Mouse (Mus musculus) retina, postnatal 1 day (tissue): ENCODE measurements around the gene Sorbs1.
A peak's percentile ranks its signal among the peaks of the same experiment; 100 is the strongest.

Experiments used
- DNase-seq: peaks from one replicate; pipeline ENCODE4 v3.0.0-alpha.2; 2012

Gene Sorbs1

GRCm38 (mm10) chr19:40404582-40404981 lies 109.0 kb downstream of the Sorbs1 start:
- DNase-seq = no peak

- no peak for DNase-seq
Measured at GRCm38 (mm10) chr19:40403999-40404398, 109.6 kb downstream of the Sorbs1 start.

- no peak for DNase-seq
Measured at GRCm38 (mm10) chr19:40402155-40402963, 111.2 kb downstream of the Sorbs1 start.

GRCm38 (mm10) chr19:40401213-40401612 lies 112.4 kb downstream of the Sorbs1 start:
- no peak for DNase-seq

- no peak for DNase-seq
Measured at GRCm38 (mm10) chr19:40400426-40401030, 113.1 kb downstream of the Sorbs1 start.

- no peak for DNase-seq
Measured at GRCm38 (mm10) chr19:40395757-40396661, 117.6 kb downstream of the Sorbs1 start.

GRCm38 (mm10) chr19:40395321-40395695 lies 118.3 kb downstream of the Sorbs1 start:
- DNase-seq = no peak

- DNase-seq = no peak
Measured at GRCm38 (mm10) chr19:40394555-40395320, 118.8 kb downstream of the Sorbs1 start.

GRCm38 (mm10) chr19:40392795-40393392 lies 120.7 kb downstream of the Sorbs1 start:
- DNase-seq = no peak

- peak; percentile 85 for DNase-seq
Measured at GRCm38 (mm10) chr19:40391469-40391868, 122.1 kb downstream of the Sorbs1 start.

GRCm38 (mm10) chr19:40386916-40387315 lies 126.7 kb downstream of the Sorbs1 start:
- no peak for DNase-seq

GRCm38 (mm10) chr19:40385334-40385733 lies 128.2 kb downstream of the Sorbs1 start:
- no peak for DNase-seq

- peak; percentile 16 for DNase-seq
Measured at GRCm38 (mm10) chr19:40383931-40384330, 129.6 kb downstream of the Sorbs1 start.

GRCm38 (mm10) chr19:40380656-40381055 lies 132.9 kb downstream of the Sorbs1 start:
- no peak for DNase-seq

- no peak for DNase-seq
Measured at GRCm38 (mm10) chr19:40380005-40380404, 133.6 kb downstream of the Sorbs1 start.

GRCm38 (mm10) chr19:40379081-40379480 lies 134.5 kb downstream of the Sorbs1 start:
- DNase-seq = no peak

- DNase-seq = no peak
Measured at GRCm38 (mm10) chr19:40377632-40378031, 135.9 kb downstream of the Sorbs1 start.

GRCm38 (mm10) chr19:40376566-40377281 lies 136.9 kb downstream of the Sorbs1 start:
- DNase-seq = no peak

- no peak for DNase-seq
Measured at GRCm38 (mm10) chr19:40374720-40375119, 138.9 kb downstream of the Sorbs1 start.

GRCm38 (mm10) chr19:40372679-40373078 lies 140.9 kb downstream of the Sorbs1 start:
- peak; percentile 18 for DNase-seq

GRCm38 (mm10) chr19:40371866-40372265 lies 141.7 kb downstream of the Sorbs1 start:
- no peak for DNase-seq
